Mouse (Mus musculus) midbrain, embryonic 11.5 days (tissue): ENCODE data around the gene Rbm47. TPM values are rescaled to one million over a fixed set of nuclear protein-coding genes. Genes with fewer than 3 reads are reported as not detected.

Source experiments
- ATAC-seq: fragments of 200-750 bp; cut with Nextera tagmentation; 2 replicates; pipeline ENCODE4 v1.8.0; 2017; ENCODE audit warnings: moderate TSS enrichment, moderate library complexity; ENCODE audit not compliant: low FRiP score
- DNase-seq: peaks from one replicate; pipeline ENCODE4 v3.0.0; 2015; ENCODE audit warnings: low spot score; ENCODE audit errors: missing footprints
- H3K27ac ChIP-seq: fragments of 300-500 bp; sonication (generic); 2 replicates; pipeline ENCODE4 v1.5.1; 2014; ENCODE audit warnings: low read depth, low read length
- H3K27me3 ChIP-seq: fragments of 300-500 bp; sonication (generic); 2 replicates; pipeline ENCODE4 v1.6.1; 2014; ENCODE audit warnings: mild to moderate bottlenecking, low read length, moderate library complexity, mixed read lengths; ENCODE audit not compliant: control insufficient read depth, insufficient read depth
- H3K36me3 ChIP-seq: fragments of 300-500 bp; sonication (generic); 2 replicates; pipeline ENCODE4 v1.6.1; 2014; ENCODE audit warnings: mild to moderate bottlenecking, low read length, moderate library complexity, mixed read lengths; ENCODE audit not compliant: control insufficient read depth, insufficient read depth
- H3K4me1 ChIP-seq: fragments of 300-500 bp; sonication (generic); 2 replicates; pipeline ENCODE4 v1.6.1; 2014; ENCODE audit warnings: low read length; ENCODE audit not compliant: control insufficient read depth, insufficient read depth
- H3K4me2 ChIP-seq: fragments of 300-500 bp; sonication (generic); 2 replicates; pipeline ENCODE4 v1.6.1; 2014; ENCODE audit warnings: mild to moderate bottlenecking, moderate library complexity
- H3K4me3 ChIP-seq: fragments of 300-500 bp; sonication (generic); 2 replicates; pipeline ENCODE4 v1.5.1; 2014; ENCODE audit warnings: low read depth, low read length
- H3K9ac ChIP-seq: fragments of 300-500 bp; sonication (generic); 2 replicates; pipeline ENCODE4 v1.6.1; 2014; ENCODE audit warnings: low read length
- H3K9me3 ChIP-seq: fragments of 300-500 bp; sonication (generic); 2 replicates; pipeline ENCODE4 v1.6.1; 2016; ENCODE audit warnings: low read length; ENCODE audit not compliant: control insufficient read depth
- WGBS: fragments of 180-500 bp; shearing (Covaris S2); extraction: QIAGEN DNeasy Blood & Tissue Kit; methylation state at CpG from one replicate; pipeline ENCODE4 v1.1.7; 2014; 5-methylcytosine and 5-hydroxymethylcytosine counted together
- polyA plus RNA-seq: library from polyadenylated mRNA; unstranded; fragments of >200 nt; fragmentation: Nextera tagmentation; extraction: Ambion mirVana; gene quantifications from 2 replicates; pipeline ENCODE4 v1.2.1, GENCODE M21; 2014

The Rbm47 gene
- polyA plus RNA-seq, 1 experiment from 2014 or later = 2.1 TPM

GRCm38 (mm10) chr5:66089600-66089999 lies 83.3 kb downstream of the Rbm47 start:
- DNase-seq = no peak
- no peak overlapping the region for H3K27ac ChIP-seq

GRCm38 (mm10) chr5:66088902-66089295 lies 84.0 kb downstream of the Rbm47 start:
- Histone ChIP-seq H3K4me1 (no peaks in the 10 kb centered on the region), H3K4me2 (no peak overlapping the region), H3K27ac (no peak overlapping the region), H3K9ac (no peak overlapping the region), H3K4me3 (no peak overlapping the region), H3K9me3 (no peaks in the 10 kb centered on the region), H3K36me3 (no peaks in the 10 kb centered on the region), H3K27me3 (no peaks in the 10 kb centered on the region)
- DNase-seq (peak; percentile 41), ATAC-seq (no peak)
- WGBS = 88% methylated on average over 5 of the region's 5 CpGs

More at GRCm38 (mm10) chr5:66089600-66089999, 83.3 kb downstream of the Rbm47 start:
- no peak overlapping the region for H3K4me2 ChIP-seq
- H3K4me3 ChIP-seq = no peak overlapping the region
- 79% methylated on average over 4 of the region's 4 CpGs for WGBS
- no peaks in the 10 kb centered on the region for H3K36me3 ChIP-seq
- no peaks in the 10 kb centered on the region for H3K27me3 ChIP-seq
- no peak for ATAC-seq
- no peak overlapping the region for H3K9ac ChIP-seq
- no peaks in the 10 kb centered on the region for H3K4me1 ChIP-seq
- H3K9me3 ChIP-seq = no peaks in the 10 kb centered on the region

GRCm38 (mm10) chr5:66088247-66088901 lies 84.5 kb downstream of the Rbm47 start:
- H3K4me3 ChIP-seq = no peak overlapping the region
- H3K9ac ChIP-seq = no peak overlapping the region
- no peak overlapping the region for H3K27ac ChIP-seq
- H3K4me2 ChIP-seq = no peak overlapping the region
- WGBS = 92% methylated on average over 4 of the region's 4 CpGs
- no peaks in the 10 kb centered on the region for H3K9me3 ChIP-seq
- DNase-seq (peak; percentile 61), ATAC-seq (no peak)
- no peaks in the 10 kb centered on the region for H3K36me3 ChIP-seq
- H3K27me3 ChIP-seq = no peaks in the 10 kb centered on the region
- H3K4me1 ChIP-seq = no peaks in the 10 kb centered on the region

GRCm38 (mm10) chr5:66086952-66087351 lies 86.0 kb downstream of the Rbm47 start:
- Histone ChIP-seq H3K9me3 (no peaks in the 10 kb centered on the region), H3K27ac (no peak overlapping the region), H3K4me3 (no peak overlapping the region), H3K9ac (no peak overlapping the region), H3K36me3 (no peaks in the 10 kb centered on the region), H3K4me1 (no peaks in the 10 kb centered on the region), H3K27me3 (no peaks in the 10 kb centered on the region), H3K4me2 (no peak overlapping the region)
- ATAC-seq (no peak), DNase-seq (peak; percentile 56)
- 88% methylated on average over 9 of the region's 9 CpGs for WGBS

- Histone ChIP-seq H3K4me1 (no peaks in the 10 kb centered on the region), H3K4me2 (no peak overlapping the region), H3K9me3 (no peaks in the 10 kb centered on the region), H3K27ac (no peak overlapping the region), H3K9ac (no peak overlapping the region), H3K4me3 (no peak overlapping the region), H3K27me3 (no peaks in the 10 kb centered on the region), H3K36me3 (no peaks in the 10 kb centered on the region)
- ATAC-seq = no peak
- peak; percentile 61 for DNase-seq
- 76% methylated on average over 1 of the region's 1 CpGs for WGBS
Observed at GRCm38 (mm10) chr5:66086304-66086703, 86.6 kb downstream of the Rbm47 start.

- H3K4me1 ChIP-seq = no peaks in the 10 kb centered on the region
- no peaks in the 10 kb centered on the region for H3K9me3 ChIP-seq
- H3K36me3 ChIP-seq = no peaks in the 10 kb centered on the region
- H3K4me3 ChIP-seq = no peak overlapping the region
- H3K9ac ChIP-seq = no peak overlapping the region
- no peaks in the 10 kb centered on the region for H3K27me3 ChIP-seq
- 73% methylated on average over 4 of the region's 4 CpGs for WGBS
- no peak overlapping the region for H3K4me2 ChIP-seq
- H3K27ac ChIP-seq = no peak overlapping the region
- ATAC-seq (no peak), DNase-seq (peak; percentile 28)
Observed at GRCm38 (mm10) chr5:66085478-66085877, 87.4 kb downstream of the Rbm47 start.

GRCm38 (mm10) chr5:66084541-66084940 lies 88.4 kb downstream of the Rbm47 start:
- Histone ChIP-seq H3K9me3 (no peaks in the 10 kb centered on the region), H3K27ac (no peak overlapping the region), H3K4me1 (no peaks in the 10 kb centered on the region), H3K4me2 (no peak overlapping the region), H3K36me3 (no peaks in the 10 kb centered on the region), H3K9ac (no peak overlapping the region), H3K27me3 (no peaks in the 10 kb centered on the region), H3K4me3 (no peak overlapping the region)
- ATAC-seq (no peak), DNase-seq (no peak)
- WGBS = 89% methylated on average over 3 of the region's 3 CpGs

GRCm38 (mm10) chr5:66083350-66083749 lies 89.6 kb downstream of the Rbm47 start:
- Histone ChIP-seq H3K4me2 (no peak overlapping the region), H3K4me3 (no peak overlapping the region), H3K4me1 (no peaks in the 10 kb centered on the region), H3K36me3 (no peaks in the 10 kb centered on the region), H3K9ac (no peak overlapping the region), H3K27ac (no peak overlapping the region), H3K9me3 (no peaks in the 10 kb centered on the region), H3K27me3 (no peaks in the 10 kb centered on the region)
- DNase-seq (peak; percentile 95), ATAC-seq (no peak)
- WGBS = 37% methylated on average over 7 of the region's 7 CpGs

GRCm38 (mm10) chr5:66082229-66082572 lies 90.7 kb downstream of the Rbm47 start:
- 83% methylated on average over 11 of the region's 11 CpGs for WGBS
- Histone ChIP-seq H3K4me1 (no peaks in the 10 kb centered on the region), H3K4me2 (no peak overlapping the region), H3K9ac (no peak overlapping the region), H3K27me3 (no peaks in the 10 kb centered on the region), H3K9me3 (no peaks in the 10 kb centered on the region), H3K36me3 (no peaks in the 10 kb centered on the region), H3K4me3 (no peak overlapping the region), H3K27ac (no peak overlapping the region)
- ATAC-seq = no peak
- no peak for DNase-seq
